Mouse (Mus musculus): ENCODE measurements around the gene Cox6a2. TPM values are rescaled to one million over a fixed set of nuclear protein-coding genes. Genes with fewer than 3 reads are reported as not detected.

Gene Cox6a2
- total RNA-seq, 2 experiments from 2014 or later: 2,394 to 2,415 TPM

Other genes starting within 250 kb of the Cox6a2 start
- 100 to 1,000 TPM; 139 to 171 TPM for gene Fus, start 238.9 kb downstream of the Cox6a2 start, total RNA-seq (2021)
- gene Pycard, start 212.5 kb downstream of the Cox6a2 start, total RNA-seq (2021): 10 to 100 TPM; 10.3 to 10.9 TPM
- 100 to 1,000 TPM; 301 to 325 TPM for gene Trim72, start 202.4 kb downstream of the Cox6a2 start, total RNA-seq (2021)
- gene Itgam, start 143.7 kb downstream of the Cox6a2 start, total RNA-seq (2021): 1 to 10 TPM; 4.6 to 5.1 TPM
- gene Gm49368, start 143.7 kb downstream of the Cox6a2 start, total RNA-seq (2021): not detected
- under 1 TPM; 0.17 to 0.26 TPM for gene Itgax, start 76.8 kb downstream of the Cox6a2 start, total RNA-seq (2021)
- not detected for gene Itgad, start 52.0 kb downstream of the Cox6a2 start, total RNA-seq (2021)
- 1 to 10 TPM; 6.8 to 7.2 TPM for gene Armc5, start 31.0 kb upstream of the Cox6a2 start, total RNA-seq (2021)
- 1 to 10 TPM; 3.3 to 3.4 TPM for gene 9130023H24Rik, start 31.6 kb upstream of the Cox6a2 start, total RNA-seq (2021)
- 10 to 100 TPM; 19.6 to 22.5 TPM for gene Tgfb1i1, start 40.4 kb upstream of the Cox6a2 start, total RNA-seq (2021)
- gene Slc5a2, start 59.3 kb upstream of the Cox6a2 start, total RNA-seq (2021): not detected
- gene BC017158, start 91.8 kb upstream of the Cox6a2 start, total RNA-seq (2021): 1 to 10 TPM; 6.1 to 6.4 TPM
- gene Rgs10, start 212.4 kb upstream of the Cox6a2 start, total RNA-seq (2021): 10 to 100 TPM; 10.7 to 11.8 TPM

Data from heart, postnatal 25 days (tissue).